Mouse (Mus musculus) brain, embryonic 14.5 days (tissue): ENCODE measurements around the gene Nuak1.

Experiments
- CTCF ChIP-seq: fragments of 200-500 bp; IDR thresholded peaks from 2 replicates; pipeline ENCODE4 v1.5.1; 2012; ENCODE audit warnings: inconsistent platforms, mild to moderate bottlenecking, moderate library complexity, borderline replicate concordance; ENCODE audit not compliant: insufficient read depth, insufficient read length; ENCODE audit errors: extremely low read depth
- POLR2A ChIP-seq: fragments of 200-500 bp; IDR thresholded peaks from 2 replicates; pipeline ENCODE4 v1.6.1; 2012; ENCODE audit warnings: mild to moderate bottlenecking, inconsistent platforms, borderline replicate concordance; ENCODE audit not compliant: poor library complexity, insufficient read depth, insufficient read length, severe bottlenecking; ENCODE audit errors: extremely low read depth

- TF ChIP-seq CTCF: no peak
- no peak for TF ChIP-seq POLR2A
These were observed 38.5 kb downstream of the Nuak1 start for GRCm38 (mm10) chr10:84401907-84402371.
